Mouse (Mus musculus) forebrain, embryonic 15.5 days (tissue): ENCODE results near the gene Ifrd2. TPM values are rescaled to one million over a fixed set of nuclear protein-coding genes. Genes with fewer than 3 reads are reported as not detected.

ENCODE experiments used
- ATAC-seq: fragments of 200-750 bp; cut with Nextera tagmentation; replicated peaks from 2 replicates; pipeline ENCODE4 v1.8.0; 2017; ENCODE audit warnings: mild to moderate bottlenecking, moderate TSS enrichment, moderate library complexity
- H3K27ac ChIP-seq: fragments of 300-500 bp; sonication (generic); replicated peaks from 2 replicates; pipeline ENCODE4 v1.5.1; 2015; ENCODE audit warnings: mild to moderate bottlenecking, inconsistent platforms
- H3K27me3 ChIP-seq: fragments of 300-500 bp; sonication (generic); 2 replicates; pipeline ENCODE4 v1.6.1; 2015; ENCODE audit warnings: inconsistent platforms
- H3K36me3 ChIP-seq: fragments of 300-500 bp; sonication (generic); 2 replicates; pipeline ENCODE4 v1.6.1; 2015; ENCODE audit warnings: mild to moderate bottlenecking, inconsistent platforms
- H3K4me1 ChIP-seq: fragments of 300-500 bp; sonication (generic); 2 replicates; pipeline ENCODE4 v1.6.1; 2015; ENCODE audit warnings: inconsistent platforms
- H3K4me2 ChIP-seq: fragments of 300-500 bp; sonication (generic); replicated peaks from 2 replicates; pipeline ENCODE4 v1.6.1; 2015; ENCODE audit warnings: mild to moderate bottlenecking, inconsistent platforms
- H3K4me3 ChIP-seq: fragments of 300-500 bp; sonication (generic); 2 replicates; pipeline ENCODE4 v1.5.1; 2015; ENCODE audit warnings: mild to moderate bottlenecking, inconsistent platforms
- H3K9ac ChIP-seq: fragments of 300-500 bp; sonication (generic); replicated peaks from 2 replicates; pipeline ENCODE4 v1.6.1; 2015; ENCODE audit warnings: mild to moderate bottlenecking, inconsistent platforms
- H3K9me3 ChIP-seq: fragments of 300-500 bp; sonication (generic); 2 replicates; pipeline ENCODE4 v1.6.1; 2016; ENCODE audit warnings: inconsistent platforms
- WGBS: fragments of 180-500 bp; shearing (Covaris S2); methylation state at CpG from one replicate; pipeline ENCODE4 v1.1.7; 2015; ENCODE audit warnings: mixed read lengths; 5-methylcytosine and 5-hydroxymethylcytosine counted together
- polyA plus RNA-seq: library from polyadenylated mRNA; unstranded; fragments of >200 nt; fragmentation: Nextera tagmentation; extraction: Ambion mirVana; gene quantifications from 2 replicates; pipeline ENCODE4 v1.2.1, GENCODE M21; 2015

Ifrd2 gene
- polyA plus RNA-seq, 1 experiment from 2014 or later: 15.4 TPM

GRCm38 (mm10) chr9:107544729-107545128, 42.7 kb upstream of the Ifrd2 start:
- no peak overlapping the region for H3K4me2 ChIP-seq
- no peak overlapping the region for H3K9ac ChIP-seq
- H3K27me3 ChIP-seq: 0 out of 2 replicates have a peak, but pooled peaks cover 2% of the 10 kb centered on the region
- H3K36me3 ChIP-seq: peaks cover 23% of the 10 kb centered on the region
- 93% methylated on average over 12 of the region's 12 CpGs for WGBS
- no peak overlapping the region for H3K4me3 ChIP-seq
- ATAC-seq: no peak
- H3K4me1 ChIP-seq: peaks cover 42% of the 10 kb centered on the region
- no peaks in the 10 kb centered on the region for H3K9me3 ChIP-seq
- no peak overlapping the region for H3K27ac ChIP-seq

GRCm38 (mm10) chr9:107545199-107545598, 42.2 kb upstream of the Ifrd2 start:
- Histone ChIP-seq H3K27ac (no peak overlapping the region), H3K9me3 (no peaks in the 10 kb centered on the region), H3K9ac (no peak overlapping the region), H3K36me3 (peaks cover 19% of the 10 kb centered on the region), H3K4me1 (peaks cover 42% of the 10 kb centered on the region), H3K27me3 (0 out of 2 replicates have a peak, but pooled peaks cover 5% of the 10 kb centered on the region), H3K4me2 (no peak overlapping the region), H3K4me3 (no peak overlapping the region)
- WGBS: 82% methylated on average over 10 of the region's 10 CpGs
- no peak for ATAC-seq

DNA sequence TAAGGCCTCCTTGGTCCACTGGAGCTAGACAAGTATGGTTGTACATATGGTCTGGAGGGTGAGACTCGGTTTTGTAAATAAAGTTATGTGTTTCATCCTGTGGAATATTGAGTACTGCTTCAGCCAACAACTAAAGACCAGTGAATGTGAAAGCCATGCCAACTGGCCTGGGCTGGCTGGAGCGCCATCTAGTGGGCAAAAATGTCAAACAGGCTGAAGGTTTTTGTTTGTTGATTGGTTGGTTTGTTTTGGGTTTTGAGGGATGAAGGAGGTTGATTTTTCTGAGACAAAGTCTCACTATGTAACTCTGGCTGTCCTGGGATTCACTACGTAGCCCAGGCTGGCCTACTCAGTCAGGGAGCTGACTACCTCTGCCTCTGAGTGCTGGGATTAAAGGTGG, 41.8 kb upstream of the Ifrd2 start:
- Histone ChIP-seq H3K36me3 (peaks cover 17% of the 10 kb centered on the region), H3K4me3 (no peak overlapping the region), H3K9ac (no peak overlapping the region), H3K4me2 (no peak overlapping the region), H3K4me1 (peaks cover 40% of the 10 kb centered on the region), H3K27me3 (peaks cover 9% of the 10 kb centered on the region), H3K27ac (no peak overlapping the region), H3K9me3 (no peaks in the 10 kb centered on the region)
- no peak for ATAC-seq
- 7% methylated on average over 3 of the region's 3 CpGs for WGBS

GRCm38 (mm10) chr9:107547026-107547425, 40.4 kb upstream of the Ifrd2 start, which contains the start of gene Zmynd10:
TSS of gene Zmynd10 (plus strand) at chr9:107547298.
- peaks cover 17% of the 10 kb centered on the region for H3K36me3 ChIP-seq
- H3K27ac ChIP-seq: peak within 1 kb of the TSS; percentile 60
- H3K9ac ChIP-seq: no peak within 1 kb of the TSS
- H3K4me3 ChIP-seq: peak within 1 kb of the TSS; percentile 12
- H3K27me3 ChIP-seq: peaks cover 20% of the 10 kb centered on the region
- peak; percentile 67 for ATAC-seq
- peaks cover 42% of the 10 kb centered on the region for H3K4me1 ChIP-seq
- H3K4me2 ChIP-seq: peak within 1 kb of the TSS; percentile 41
- 4% methylated on average over 20 of the region's 20 CpGs for WGBS
- no peaks in the 10 kb centered on the region for H3K9me3 ChIP-seq

DNA sequence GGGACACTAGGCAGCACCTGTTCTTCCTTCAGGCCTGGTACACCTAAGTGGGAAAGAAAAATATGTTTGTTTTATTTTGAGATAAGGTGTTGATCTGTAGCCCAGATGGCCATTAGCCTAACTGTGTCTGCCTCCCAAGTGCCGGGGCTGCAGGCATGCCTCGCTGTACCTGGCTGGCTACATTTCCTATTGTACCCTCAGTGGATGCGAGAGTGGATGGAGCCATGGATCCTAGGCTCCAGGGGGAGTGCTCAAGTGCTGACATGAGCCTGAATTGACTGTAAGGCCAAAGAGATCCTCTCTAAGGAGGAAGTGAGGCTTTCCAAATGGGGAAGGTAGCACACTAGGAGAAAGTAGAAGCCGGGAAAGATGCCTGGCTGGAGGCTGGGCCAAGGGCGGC, 39.5 kb upstream of the Ifrd2 start:
- H3K27me3 ChIP-seq: peaks cover 29% of the 10 kb centered on the region
- 80% methylated on average over 5 of the region's 5 CpGs for WGBS
- no peak overlapping the region for H3K27ac ChIP-seq
- H3K4me2 ChIP-seq: no peak overlapping the region
- ATAC-seq: no peak
- H3K36me3 ChIP-seq: peaks cover 17% of the 10 kb centered on the region
- peaks cover 36% of the 10 kb centered on the region for H3K4me1 ChIP-seq
- no peak overlapping the region for H3K9ac ChIP-seq
- H3K4me3 ChIP-seq: no peak overlapping the region
- H3K9me3 ChIP-seq: no peaks in the 10 kb centered on the region

GRCm38 (mm10) chr9:107548820-107549219, 38.6 kb upstream of the Ifrd2 start:
- Histone ChIP-seq H3K27ac (no peak overlapping the region), H3K9ac (no peak overlapping the region), H3K36me3 (peaks cover 13% of the 10 kb centered on the region), H3K27me3 (peaks cover 33% of the 10 kb centered on the region), H3K4me3 (no peak overlapping the region), H3K9me3 (no peaks in the 10 kb centered on the region), H3K4me2 (no peak overlapping the region), H3K4me1 (peaks cover 43% of the 10 kb centered on the region)
- no peak for ATAC-seq
- 88% methylated on average over 10 of the region's 10 CpGs for WGBS

DNA sequence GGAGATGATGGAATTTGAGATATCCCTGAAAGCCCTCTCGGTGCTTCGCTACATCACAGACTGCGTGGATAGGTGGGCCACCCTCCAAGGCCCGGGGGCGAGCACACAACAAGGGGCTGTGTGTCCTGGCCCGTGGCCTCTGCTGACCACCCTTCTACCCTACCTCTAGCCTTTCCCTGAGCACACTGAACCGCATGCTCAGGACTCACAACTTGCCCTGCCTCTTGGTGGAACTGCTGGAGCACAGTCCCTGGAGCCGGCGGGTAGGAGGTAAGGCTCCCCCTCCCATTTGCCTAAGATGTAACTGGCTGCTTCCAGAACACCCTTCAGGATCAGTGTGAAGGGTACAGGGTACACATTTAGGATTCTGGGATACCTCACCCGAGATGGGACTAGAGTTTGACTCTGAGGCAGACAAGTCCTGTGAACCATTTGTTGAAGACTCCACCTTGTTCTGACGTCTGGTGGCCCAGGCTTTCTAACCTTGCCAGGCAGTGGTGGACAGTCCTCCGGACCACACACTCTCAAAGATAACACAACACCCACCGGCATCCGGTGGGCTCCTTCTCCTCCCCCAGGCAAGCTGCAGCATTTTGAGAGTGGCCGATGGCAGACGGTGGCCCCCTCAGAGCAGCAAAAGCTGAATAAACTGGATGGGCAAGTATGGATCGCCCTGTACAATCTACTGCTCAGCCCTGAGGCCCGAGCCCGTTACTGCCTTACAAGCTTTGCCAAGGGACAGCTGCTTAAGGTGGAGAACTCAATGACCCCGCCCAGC, 38.0 kb upstream of the Ifrd2 start:
- WGBS: 88% methylated on average over 20 of the region's 20 CpGs
- Histone ChIP-seq H3K9ac (no peak overlapping the region), H3K4me3 (no peak overlapping the region), H3K27me3 (peaks cover 33% of the 10 kb centered on the region), H3K9me3 (no peaks in the 10 kb centered on the region), H3K27ac (no peak overlapping the region), H3K36me3 (peaks cover 7% of the 10 kb centered on the region; the same call in 1 of the 2 replicates), H3K4me2 (no peak overlapping the region), H3K4me1 (peaks cover 45% of the 10 kb centered on the region)
- ATAC-seq: no peak

GRCm38 (mm10) chr9:107550491-107551116, 36.8 kb upstream of the Ifrd2 start:
- Histone ChIP-seq H3K36me3 (no peaks in the 10 kb centered on the region), H3K4me1 (peaks cover 49% of the 10 kb centered on the region), H3K9me3 (no peaks in the 10 kb centered on the region), H3K4me3 (no peak overlapping the region), H3K27ac (no peak overlapping the region), H3K9ac (no peak overlapping the region), H3K27me3 (peaks cover 33% of the 10 kb centered on the region), H3K4me2 (peak overlapping the region; percentile 70)
- no peak for ATAC-seq
- WGBS: 37% methylated on average over 23 of the region's 23 CpGs

- Histone ChIP-seq H3K27ac (no peak within 1 kb of the TSS), H3K9ac (peak within 1 kb of the TSS; percentile 47), H3K4me2 (peak within 1 kb of the TSS; percentile 70), H3K4me1 (peaks cover 49% of the 10 kb centered on the region), H3K27me3 (peaks cover 33% of the 10 kb centered on the region), H3K4me3 (peak within 1 kb of the TSS; percentile 41), H3K9me3 (no peaks in the 10 kb centered on the region), H3K36me3 (no peaks in the 10 kb centered on the region)
- 2% methylated on average over 58 of the region's 63 CpGs for WGBS
- no peak for ATAC-seq
These were observed 36.1 kb upstream of the Ifrd2 start, which contains the start of gene Rassf1 for GRCm38 (mm10) chr9:107551117-107551889. TSS of gene Rassf1 (plus strand) at chr9:107551555.

GRCm38 (mm10) chr9:107551890-107552355, 35.5 kb upstream of the Ifrd2 start:
- Histone ChIP-seq H3K4me2 (peak overlapping the region; percentile 70), H3K9ac (peak overlapping the region; percentile 47), H3K4me1 (peaks cover 48% of the 10 kb centered on the region), H3K36me3 (no peaks in the 10 kb centered on the region), H3K9me3 (no peaks in the 10 kb centered on the region), H3K4me3 (peak overlapping the region; percentile 41), H3K27me3 (peaks cover 33% of the 10 kb centered on the region), H3K27ac (no peak overlapping the region)
- ATAC-seq: no peak
- 11% methylated on average over 8 of the region's 8 CpGs for WGBS

- peaks cover 33% of the 10 kb centered on the region for H3K27me3 ChIP-seq
- H3K9me3 ChIP-seq: no peaks in the 10 kb centered on the region
- peaks cover 41% of the 10 kb centered on the region for H3K4me1 ChIP-seq
- no peak overlapping the region for H3K9ac ChIP-seq
- WGBS: 78% methylated on average over 5 of the region's 5 CpGs
- ATAC-seq: no peak
- peak overlapping the region; percentile 90; the same call in 1 of the 2 replicates for H3K4me2 ChIP-seq
- peaks cover 6% of the 10 kb centered on the region for H3K36me3 ChIP-seq
- no peak overlapping the region for H3K4me3 ChIP-seq
- no peak overlapping the region for H3K27ac ChIP-seq
These were observed 34.6 kb upstream of the Ifrd2 start for GRCm38 (mm10) chr9:107552690-107553393.
